Mouse (Mus musculus) heart, adult 11 months (tissue): ENCODE data around the gene Emc6.

ENCODE experiments used
- DNase-seq: peaks from one replicate; pipeline ENCODE4 v3.0.0; 2022

Emc6 gene

GRCm38 (mm10) chr11:73175612-73176011 is 1.2 kb downstream of the Emc6 start:
- DNase-seq = no peak

- DNase-seq = peak; percentile 98
These were observed 4.7 kb downstream of the Emc6 start for GRCm38 (mm10) chr11:73172186-73172585.

GRCm38 (mm10) chr11:73169231-73169630 is 7.6 kb downstream of the Emc6 start:
- no peak for DNase-seq

DNA sequence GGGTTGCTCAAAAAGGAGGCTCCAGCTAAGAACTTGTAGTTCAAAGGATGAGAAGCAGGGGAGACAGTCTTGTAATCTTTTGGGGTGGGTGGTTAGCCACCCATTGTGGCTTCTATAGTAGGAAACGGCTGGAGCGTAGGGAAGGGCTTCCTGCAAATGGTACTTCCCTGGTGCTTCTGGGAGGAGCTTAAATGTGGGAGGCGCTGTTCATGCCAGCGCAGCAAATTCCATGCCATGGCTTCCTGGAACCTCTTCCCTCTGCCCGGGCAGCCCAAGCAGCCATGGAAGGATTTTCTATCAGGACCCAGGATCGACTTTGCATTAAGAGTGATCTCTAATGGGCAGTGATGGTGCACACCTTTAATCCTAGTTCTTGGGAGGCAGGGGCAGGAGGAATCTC is 8.3 kb downstream of the Emc6 start:
- no peak for DNase-seq

GRCm38 (mm10) chr11:73168071-73168470 is 8.8 kb downstream of the Emc6 start:
- DNase-seq = no peak

- no peak for DNase-seq
These were observed 14.6 kb downstream of the Emc6 start for GRCm38 (mm10) chr11:73162284-73162683.

GRCm38 (mm10) chr11:73161616-73162015 is 15.2 kb downstream of the Emc6 start:
- DNase-seq = no peak

GRCm38 (mm10) chr11:73160811-73161200 is 16.0 kb downstream of the Emc6 start:
- DNase-seq = peak; percentile 98

- no peak for DNase-seq
These were observed 16.7 kb downstream of the Emc6 start, which contains the start of gene P2rx5 for GRCm38 (mm10) chr11:73159957-73160810. Gene P2rx5, plus strand, starts transcription at chr11:73160421.

DNA sequence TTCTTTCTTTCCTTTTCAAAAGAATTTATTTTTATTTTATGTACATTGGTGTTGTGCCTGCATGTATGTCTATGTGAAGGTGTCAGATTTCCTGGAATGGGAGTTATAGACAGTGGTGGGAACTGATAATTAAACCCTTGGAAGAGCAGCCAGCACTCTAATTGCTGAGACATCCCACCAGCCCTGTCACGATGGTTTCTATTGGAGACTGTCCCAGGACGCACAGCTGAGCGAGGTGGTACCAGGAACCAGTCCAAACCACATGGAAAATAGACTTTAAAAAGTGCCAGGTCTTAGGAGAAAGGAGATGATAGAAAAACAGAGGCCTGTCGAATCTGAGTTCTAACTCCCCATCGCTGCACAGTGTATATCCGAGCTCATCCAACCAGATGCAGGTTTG is 21.8 kb downstream of the Emc6 start:
- no peak for DNase-seq

DNA sequence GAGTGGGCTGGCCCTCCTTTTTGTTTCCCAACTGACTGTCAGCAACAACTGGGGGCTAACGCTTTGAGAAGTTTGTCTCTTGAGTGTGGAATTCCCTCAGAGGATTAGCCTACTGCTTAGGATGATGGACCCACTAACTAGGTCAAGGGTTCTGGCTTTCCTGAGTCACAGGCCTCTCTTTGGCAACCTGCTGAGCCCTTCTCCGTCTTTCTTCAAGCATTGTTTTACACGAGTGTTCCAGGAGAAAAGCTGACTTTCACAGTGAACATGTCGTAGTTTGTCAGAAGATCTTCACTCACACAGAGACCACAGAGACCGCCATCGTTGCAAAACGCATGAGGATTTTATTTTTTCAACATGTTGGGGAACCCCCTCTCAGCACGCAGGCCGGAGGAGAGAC is 28.6 kb downstream of the Emc6 start:
- DNase-seq = peak; percentile 71

GRCm38 (mm10) chr11:73146975-73147365 is 29.9 kb downstream of the Emc6 start:
- peak; percentile 52 for DNase-seq

GRCm38 (mm10) chr11:73146026-73146974 is 30.5 kb downstream of the Emc6 start:
- peak; percentile 81 for DNase-seq

DNA sequence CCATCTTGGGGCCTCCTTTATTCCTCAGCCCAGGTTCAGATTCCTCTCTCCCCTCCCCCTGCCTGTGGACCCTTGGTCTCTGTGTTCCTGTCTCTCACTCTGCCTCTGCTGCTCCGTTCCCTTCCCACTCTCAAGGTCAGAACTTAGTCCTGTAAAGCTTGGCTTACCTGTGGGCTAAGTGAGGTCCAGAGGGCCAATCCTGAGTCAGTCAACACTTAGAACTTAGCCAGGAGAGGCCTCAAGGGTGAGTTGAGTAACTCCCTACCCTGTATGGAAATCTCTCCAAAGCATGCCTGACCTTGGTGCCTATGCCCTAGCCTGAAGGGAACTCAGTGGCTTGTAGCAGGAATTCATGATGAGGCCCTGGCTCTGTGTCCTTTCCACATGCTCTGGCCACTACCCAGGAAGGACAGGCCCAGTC is 32.6 kb downstream of the Emc6 start:
- DNase-seq = peak; percentile 92

GRCm38 (mm10) chr11:73137591-73138501 is 39.0 kb downstream of the Emc6 start, which contains the start of gene Haspin:
Gene Haspin, minus strand, starts transcription at chr11:73138294.
- peak; percentile 98 for DNase-seq

DNA sequence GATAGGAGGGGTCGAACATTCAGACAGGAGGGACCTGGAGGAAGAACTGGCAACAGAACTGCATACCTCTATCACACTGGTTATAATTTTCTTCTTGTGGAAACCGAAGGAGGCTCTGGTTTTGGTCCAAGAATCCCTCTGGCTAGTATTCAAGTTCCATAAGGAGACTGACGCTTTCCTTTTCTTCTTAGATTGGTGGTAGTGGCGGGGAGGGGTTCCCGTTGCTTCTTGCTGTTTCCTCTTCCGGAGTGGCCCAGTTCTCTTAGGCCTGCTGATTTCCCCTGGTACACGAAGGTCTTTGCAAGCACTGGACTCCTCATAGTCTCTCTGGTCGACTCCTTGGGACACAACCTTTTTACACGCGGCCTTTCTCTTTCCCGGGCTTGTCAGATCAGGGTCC is 39.7 kb downstream of the Emc6 start:
- DNase-seq = no peak

DNA sequence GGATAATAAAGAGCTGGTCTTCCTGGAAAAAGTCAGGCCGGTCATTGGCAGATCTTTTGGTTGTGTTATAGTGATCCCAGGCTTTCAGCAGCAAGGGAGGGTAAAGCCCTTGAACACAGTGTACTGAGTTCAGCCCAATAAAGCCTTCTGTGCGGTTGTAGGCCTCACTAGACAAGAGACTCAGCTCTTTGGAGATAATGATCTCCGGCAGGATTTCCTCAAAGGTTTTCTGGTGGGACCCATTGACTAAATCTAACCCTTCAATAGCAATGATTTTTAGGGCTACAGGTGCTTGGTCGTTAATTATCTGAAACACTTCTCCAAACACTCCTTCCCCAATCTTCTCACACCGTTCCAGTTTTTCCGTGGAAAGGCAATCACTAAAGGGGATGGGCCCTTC is 40.2 kb downstream of the Emc6 start:
- no peak for DNase-seq

- DNase-seq = no peak
These were observed 42.6 kb downstream of the Emc6 start for GRCm38 (mm10) chr11:73134222-73134621.

DNA sequence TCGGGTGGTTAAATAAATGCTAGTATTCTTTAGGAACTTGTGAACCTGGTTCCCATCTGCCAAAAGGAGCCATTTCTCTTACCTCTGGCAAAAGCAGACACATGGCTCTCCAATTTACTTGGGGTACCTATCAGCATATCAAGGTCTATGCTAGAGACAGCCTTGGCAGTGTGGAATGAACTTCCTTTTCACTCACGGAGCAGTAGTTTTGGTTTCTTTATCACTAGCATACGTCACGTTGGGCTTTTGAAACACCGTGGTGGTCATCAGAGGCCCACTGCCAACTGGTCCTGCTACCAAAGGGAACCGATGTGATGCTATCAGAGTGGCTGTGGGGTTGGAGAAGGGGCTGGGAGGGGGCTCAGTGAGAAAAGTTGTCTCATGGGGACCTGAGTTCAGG is 43.8 kb downstream of the Emc6 start:
- DNase-seq = no peak

GRCm38 (mm10) chr11:73131020-73131419 is 45.8 kb downstream of the Emc6 start:
- no peak for DNase-seq

- no peak for DNase-seq
These were observed 50.3 kb downstream of the Emc6 start for GRCm38 (mm10) chr11:73126495-73126894.
